Mouse (Mus musculus): Measurements from ENCODE around the gene Tcap.

Gene Tcap

GRCm38 (mm10) chr11:98383261-98384030 lies at the start of gene Tcap:
Gene Tcap, plus strand, starts transcription at chr11:98383811.
- DNase-seq (ENCODE audit: low read depth, low spot score), result no peak

- DNase-seq (ENCODE audit: low read depth, low spot score), result no peak
These were observed 49.5 kb upstream of the Tcap start for GRCm38 (mm10) chr11:98333981-98334741.

- no peak for DNase-seq (ENCODE audit: low read depth, low spot score)
These were observed 48.4 kb upstream of the Tcap start for GRCm38 (mm10) chr11:98335250-98335649.

- DNase-seq (ENCODE audit: low read depth, low spot score), result no peak
These were observed 47.1 kb upstream of the Tcap start for GRCm38 (mm10) chr11:98336245-98337107.

- DNase-seq (ENCODE audit: low read depth, low spot score), result no peak
These were observed 45.1 kb upstream of the Tcap start for GRCm38 (mm10) chr11:98338507-98338961.

- DNase-seq (ENCODE audit: low read depth, low spot score), result no peak
These were observed 44.5 kb upstream of the Tcap start for GRCm38 (mm10) chr11:98339071-98339501.

GRCm38 (mm10) chr11:98339679-98340287 lies 43.8 kb upstream of the Tcap start:
- DNase-seq (ENCODE audit: low read depth, low spot score), result no peak

- no peak for DNase-seq (ENCODE audit: low read depth, low spot score)
These were observed 43.0 kb upstream of the Tcap start for GRCm38 (mm10) chr11:98340597-98340996.

- no peak for DNase-seq (ENCODE audit: low read depth, low spot score)
These were observed 42.4 kb upstream of the Tcap start for GRCm38 (mm10) chr11:98341174-98341573.

- peak; percentile 84 for DNase-seq (ENCODE audit: low read depth, low spot score)
These were observed 41.3 kb upstream of the Tcap start for GRCm38 (mm10) chr11:98342000-98342945.

- peak; percentile 69 for DNase-seq (ENCODE audit: low read depth, low spot score)
These were observed 38.4 kb upstream of the Tcap start for GRCm38 (mm10) chr11:98345253-98345652.

- DNase-seq (ENCODE audit: low read depth, low spot score), result no peak
These were observed 37.4 kb upstream of the Tcap start for GRCm38 (mm10) chr11:98346168-98346567.

- no peak for DNase-seq (ENCODE audit: low read depth, low spot score)
These were observed 36.1 kb upstream of the Tcap start for GRCm38 (mm10) chr11:98347385-98348082.

- peak; percentile 55 for DNase-seq (ENCODE audit: low read depth, low spot score)
These were observed 35.3 kb upstream of the Tcap start, which contains the start of gene Ppp1r1b for GRCm38 (mm10) chr11:98348083-98348961. Gene Ppp1r1b, plus strand, starts transcription at chr11:98348404.

GRCm38 (mm10) chr11:98349308-98349707 lies 34.3 kb upstream of the Tcap start:
- DNase-seq (ENCODE audit: low read depth, low spot score), result no peak

GRCm38 (mm10) chr11:98352272-98352990 lies 31.2 kb upstream of the Tcap start:
- no peak for DNase-seq (ENCODE audit: low read depth, low spot score)

- no peak for DNase-seq (ENCODE audit: low read depth, low spot score)
These were observed 29.9 kb upstream of the Tcap start for GRCm38 (mm10) chr11:98353651-98354211.

Data from CD4-positive helper T cell, adult 2 months (primary cell).